Mouse (Mus musculus): ENCODE measurements at regions not wholly inside any gene's neighbourhood (a gene's known extent, or its start where the extent isn't known, plus 50 kb on each side); places are given as distances from the start of the nearest gene placed in this dataset.
"Not testable (repeated sequence)": the region's sequence is repeated elsewhere in the genome, so short reads cannot be mapped to it uniquely, and the experiment has no call there.

DNA sequence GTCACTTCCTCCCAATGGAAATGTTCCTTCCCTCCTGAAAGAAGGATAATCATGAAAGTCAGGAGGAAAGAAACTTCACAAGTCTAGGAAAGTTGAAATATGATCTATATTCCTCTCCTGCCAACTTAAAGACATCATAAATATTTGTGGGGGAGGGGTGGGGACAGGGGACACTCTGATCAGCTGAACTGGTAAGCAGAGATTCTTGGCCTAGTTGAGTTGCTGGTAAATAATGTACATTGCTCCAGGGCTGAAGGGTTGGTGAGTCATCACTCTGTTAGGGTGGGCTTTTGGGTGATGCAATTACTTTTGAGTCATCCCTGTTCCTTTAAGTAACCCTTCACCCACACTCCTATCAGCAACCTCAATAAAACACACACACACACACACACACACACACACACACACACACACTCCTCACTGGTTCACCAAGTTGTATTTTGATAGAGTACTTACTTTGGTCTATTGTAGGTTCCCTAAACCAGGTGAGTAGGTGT, 56.0 kb downstream of the Ccdc71l start:
- DNase-seq, result no peak

DNA sequence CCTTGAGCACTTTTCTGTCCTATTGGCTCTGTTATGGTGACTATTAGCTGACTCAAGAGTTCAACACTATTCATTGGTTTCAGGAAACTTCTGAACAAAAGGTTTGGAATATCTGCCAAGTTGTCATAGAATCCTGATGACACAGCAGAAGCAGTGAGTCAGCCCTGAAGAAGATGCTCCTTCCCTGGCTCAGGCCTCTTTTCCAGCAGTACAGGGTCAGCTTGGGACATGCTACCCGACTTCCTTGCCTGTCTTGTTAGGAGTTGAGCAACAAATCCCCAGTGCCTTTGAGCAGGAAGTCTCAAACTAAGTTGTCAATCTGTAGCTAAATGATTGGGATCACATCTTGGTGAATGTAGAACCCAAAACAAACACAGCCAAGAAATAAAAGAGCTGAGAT, 56.6 kb downstream of the Ccdc71l start:
- DNase-seq, result no peak

DNA sequence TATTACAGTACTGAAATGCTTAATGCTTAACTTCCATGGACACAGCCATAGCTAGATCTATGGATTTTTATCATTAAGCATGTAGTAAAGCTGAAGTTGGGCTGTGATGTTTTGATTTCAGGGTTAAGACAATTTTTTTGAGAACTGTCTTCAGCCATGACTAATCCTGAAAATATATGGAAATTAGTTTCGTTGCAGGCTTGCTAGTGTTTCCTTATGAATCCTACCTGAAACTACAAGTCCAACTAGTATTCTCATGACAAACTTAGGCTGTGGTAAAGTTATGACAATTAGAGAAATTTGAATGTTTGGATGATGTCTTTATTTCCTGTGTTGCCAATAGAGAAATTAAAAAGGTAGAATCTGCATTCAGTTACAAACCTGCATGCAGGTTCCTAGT, 59.7 kb downstream of the Ccdc71l start:
- no peak for DNase-seq

DNA sequence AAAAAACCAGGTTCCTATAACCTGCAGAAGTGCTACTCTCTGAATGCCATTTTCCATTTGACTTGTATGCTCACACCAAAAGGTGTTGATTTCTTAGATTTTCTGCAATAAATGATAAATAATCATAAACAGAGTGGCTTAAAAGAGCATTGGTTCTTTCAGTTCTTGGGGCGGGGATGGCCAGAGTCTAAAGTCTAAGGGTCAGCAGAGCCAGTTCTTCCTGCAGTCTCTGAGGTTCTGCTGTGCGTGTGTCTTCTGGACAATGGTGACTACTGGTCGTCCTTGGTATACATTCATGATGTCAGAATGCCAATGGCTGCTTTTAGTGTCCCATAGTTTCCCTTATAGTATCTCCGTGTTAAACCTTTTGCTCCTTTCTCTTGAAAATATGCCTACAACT, 66.3 kb downstream of the Ccdc71l start:
- no peak for DNase-seq

DNA sequence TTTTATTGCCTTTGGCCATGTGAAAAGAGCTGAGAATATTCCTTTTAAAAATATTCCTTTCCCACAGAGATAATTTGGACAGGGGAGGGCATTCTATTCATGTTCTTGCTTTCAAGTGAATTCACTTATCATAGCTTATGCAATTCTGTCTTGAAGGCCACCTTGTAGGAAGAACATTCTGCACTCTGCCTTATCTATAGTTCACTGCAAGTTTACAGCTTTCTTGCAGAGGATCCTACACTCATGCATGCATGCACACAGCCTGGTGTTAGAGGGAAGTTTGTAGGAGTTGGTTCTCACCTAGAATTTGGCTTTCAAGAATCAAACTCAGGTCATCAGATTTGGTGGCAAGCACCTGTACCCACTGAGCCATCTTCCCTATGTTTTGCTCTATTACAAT, 67.4 kb downstream of the Ccdc71l start:
- DNase-seq, result no peak

DNA sequence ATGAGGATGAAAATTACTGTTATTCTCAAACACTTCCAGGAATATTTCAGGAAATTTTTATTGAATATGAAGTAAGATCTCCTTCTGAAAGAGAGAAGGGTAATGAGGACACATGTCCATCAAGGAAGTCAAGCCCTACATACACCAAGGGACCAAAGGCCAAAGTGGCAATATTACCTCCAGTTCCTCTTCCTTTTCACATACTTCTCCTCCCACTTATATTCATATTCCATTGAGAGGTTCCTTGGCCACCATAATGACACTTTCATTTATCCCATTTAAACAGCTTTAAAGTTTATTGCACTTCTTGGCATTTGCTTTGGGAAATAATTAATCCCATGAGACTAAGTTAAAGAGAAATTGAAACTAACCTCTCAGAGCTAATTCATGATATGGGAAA, 70.9 kb downstream of the Ccdc71l start:
- DNase-seq, result no peak

DNA sequence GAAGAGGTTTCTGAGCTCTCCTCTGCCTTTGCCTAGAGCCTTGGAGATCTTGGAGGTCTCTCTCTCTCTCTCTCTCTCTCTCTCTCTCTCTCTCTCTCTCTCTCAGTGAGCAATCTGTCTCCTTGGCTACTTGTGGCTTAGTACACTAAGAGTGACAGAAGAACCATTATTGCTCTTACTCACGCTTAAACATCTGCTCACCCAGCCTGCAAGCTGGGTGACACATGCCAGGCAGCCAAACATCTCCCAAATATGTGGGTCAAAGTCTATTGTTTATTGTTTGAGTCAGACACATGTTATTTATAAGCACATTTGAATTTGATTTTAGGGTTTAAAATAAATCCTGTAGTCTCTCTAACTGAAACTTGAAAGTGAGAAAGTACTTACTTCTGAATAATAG, 72.7 kb downstream of the Ccdc71l start:
- DNase-seq, result no peak

DNA sequence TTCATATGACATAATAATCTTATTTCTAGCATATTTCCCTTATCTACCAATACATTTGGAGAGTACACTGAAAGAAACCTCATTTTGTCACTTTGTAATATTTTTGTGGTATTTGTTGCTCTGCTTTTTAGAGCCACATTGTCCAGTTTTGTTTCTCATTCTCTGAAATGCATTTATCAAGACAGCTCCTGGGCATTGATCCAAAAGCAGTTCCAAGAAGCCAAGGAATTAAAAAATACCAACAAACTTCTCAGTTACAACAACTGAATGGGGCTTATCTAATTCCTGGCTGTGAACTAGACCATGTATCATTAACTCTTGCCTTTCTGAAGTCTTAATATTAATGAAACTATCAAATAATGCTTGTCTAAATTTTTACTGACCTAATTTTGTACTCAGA, 76.3 kb downstream of the Ccdc71l start:
- DNase-seq, result peak in 1 of 2 experiments; percentile 6

DNA sequence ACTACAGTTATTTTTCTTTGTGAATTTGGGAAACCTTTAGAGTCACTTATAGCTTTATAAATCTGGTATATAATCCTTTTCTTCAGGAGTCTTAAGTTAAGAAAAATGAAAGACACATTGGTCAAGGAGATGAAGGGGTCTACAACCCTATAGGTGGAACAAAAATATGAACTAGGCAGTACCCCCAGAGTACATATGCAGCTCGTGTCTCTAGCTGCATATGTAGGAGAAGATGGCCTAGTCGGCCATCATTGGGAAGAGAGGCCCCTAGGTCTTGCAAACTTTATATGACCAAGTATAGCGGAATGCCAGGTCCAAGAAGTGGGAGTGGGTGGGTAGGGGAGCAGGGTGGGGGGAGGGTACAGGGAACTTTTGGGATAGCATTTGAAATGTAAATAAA, 76.7 kb downstream of the Ccdc71l start:
- not testable (repeated sequence) for DNase-seq

DNA sequence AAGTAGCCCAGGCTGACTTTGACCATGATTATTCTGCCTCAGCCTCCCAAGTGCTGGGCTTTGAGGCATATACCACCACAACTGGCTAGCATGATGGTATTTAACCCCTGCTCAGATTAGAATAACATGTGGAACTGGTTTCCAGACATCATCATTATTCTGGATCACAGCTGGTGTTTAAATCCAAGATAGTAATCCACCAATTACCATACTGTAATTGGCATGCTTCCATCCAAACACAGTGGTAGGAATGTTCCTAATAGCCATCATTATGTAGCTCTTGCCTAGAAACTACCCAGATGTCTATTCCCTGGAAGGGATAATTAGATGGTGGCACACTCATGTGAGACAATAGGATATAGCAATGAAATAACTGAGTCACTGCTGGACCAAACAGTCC, 77.4 kb downstream of the Ccdc71l start:
- no peak for DNase-seq

DNA sequence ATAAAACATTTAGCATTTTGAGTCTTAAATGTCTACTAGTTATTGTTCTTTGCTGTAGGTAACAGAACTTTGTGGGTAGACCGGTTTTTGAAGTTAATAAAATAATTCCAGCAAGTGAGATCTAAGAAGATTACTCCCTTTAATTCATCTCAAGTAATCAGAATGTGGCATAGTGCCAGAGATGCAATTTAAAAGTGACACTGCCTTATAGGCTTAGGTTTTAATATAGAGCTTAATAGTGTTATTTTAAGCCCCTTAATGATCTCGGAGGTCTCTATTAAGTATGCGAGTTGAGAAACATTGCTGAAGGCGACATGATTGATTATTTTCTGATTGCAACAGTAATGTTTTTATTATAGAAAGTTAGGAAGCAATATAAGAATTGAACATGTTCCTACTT, 78.3 kb downstream of the Ccdc71l start:
- no peak for DNase-seq

DNA sequence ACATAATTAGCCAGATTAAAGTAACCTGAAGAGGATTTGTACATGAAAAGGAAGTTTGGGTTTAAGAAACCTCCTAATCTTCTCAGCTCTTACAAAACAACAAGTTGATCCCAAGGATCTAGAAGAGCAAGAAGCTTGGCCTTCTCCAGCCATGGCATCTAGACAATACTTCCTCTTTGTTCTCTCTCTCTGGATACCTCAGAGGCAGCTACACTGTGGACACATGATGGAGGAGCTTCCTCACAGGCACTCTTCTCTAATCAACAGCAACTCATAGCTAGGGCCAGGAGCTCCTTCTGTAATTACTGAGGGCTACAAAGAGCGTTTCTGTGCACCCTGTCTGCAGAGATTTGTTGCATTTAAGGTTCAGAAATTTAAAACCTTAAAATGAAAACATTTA, 79.9 kb downstream of the Ccdc71l start:
- DNase-seq, result no peak

DNA sequence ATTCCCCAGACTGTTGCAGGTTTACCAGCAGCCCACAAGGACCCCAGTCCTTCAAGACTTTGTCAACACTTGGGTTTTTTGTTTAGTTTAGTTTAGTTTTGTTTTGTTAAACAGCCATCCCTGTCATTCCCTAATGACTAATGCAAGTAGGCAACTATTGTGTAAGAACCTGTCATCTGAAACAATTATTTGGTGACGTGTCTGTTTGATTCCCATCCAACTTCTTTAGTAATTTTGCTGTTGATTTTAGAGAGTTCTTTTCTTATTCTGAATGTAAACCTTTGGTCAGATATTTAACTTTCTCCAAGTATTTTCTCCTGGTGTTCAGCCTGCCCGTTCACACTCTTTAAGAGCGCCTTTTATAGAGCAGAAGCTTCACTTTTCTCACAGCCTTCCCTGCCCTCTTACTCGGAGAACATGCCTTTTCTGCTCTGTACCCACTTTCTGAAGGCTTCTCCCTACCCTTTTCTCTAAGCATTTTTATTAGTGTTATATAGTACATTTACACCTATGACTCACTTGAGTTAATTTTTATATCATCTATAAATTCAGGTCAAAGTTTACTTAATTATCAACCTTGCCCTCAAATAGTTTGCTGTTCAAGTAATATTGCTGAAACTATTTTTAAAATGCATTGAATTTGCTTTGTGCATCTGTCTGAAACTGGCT, 82.0 kb downstream of the Ccdc71l start:
- no peak for DNase-seq

DNA sequence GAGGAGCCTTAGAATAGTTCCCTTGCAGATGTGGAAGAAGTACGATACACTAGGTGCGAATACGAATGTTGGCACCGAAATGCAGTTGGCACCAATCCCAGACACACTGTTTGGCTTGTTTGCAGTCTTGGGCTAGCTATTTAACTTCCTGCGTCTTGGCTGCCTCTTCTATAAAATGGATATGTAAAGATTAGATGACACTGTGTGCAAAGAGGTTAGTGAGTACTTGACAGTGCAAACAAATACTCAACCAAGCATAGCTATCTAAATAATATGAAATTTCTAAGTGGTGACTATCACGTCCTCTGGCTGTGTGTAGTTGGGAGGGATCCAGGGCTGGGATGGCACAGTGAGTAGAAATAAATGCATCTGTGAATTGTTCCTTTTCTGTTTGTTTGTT, 86.9 kb downstream of the Ccdc71l start:
- DNase-seq, result peak in 1 of 2 experiments; percentile 18

DNA sequence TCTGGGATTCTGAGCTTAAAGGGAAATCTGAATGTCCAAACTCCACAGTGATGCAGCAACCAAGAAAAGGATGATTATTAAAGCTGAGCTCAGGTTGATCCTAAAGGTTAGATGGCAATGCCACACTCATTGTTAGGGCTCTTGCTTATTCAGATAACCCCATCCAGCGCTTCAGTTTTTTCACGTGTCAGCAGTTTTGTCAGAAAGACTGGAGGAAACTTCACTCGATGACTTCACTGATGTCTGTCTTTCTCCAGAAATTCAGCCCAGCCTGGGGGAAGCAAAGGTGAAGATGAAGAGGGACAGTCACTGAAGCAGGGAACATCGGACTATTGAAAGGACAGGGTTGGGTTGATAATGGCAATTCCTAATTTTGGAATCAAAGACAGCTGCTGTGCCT, 91.4 kb downstream of the Ccdc71l start:
- DNase-seq, result no peak

DNA sequence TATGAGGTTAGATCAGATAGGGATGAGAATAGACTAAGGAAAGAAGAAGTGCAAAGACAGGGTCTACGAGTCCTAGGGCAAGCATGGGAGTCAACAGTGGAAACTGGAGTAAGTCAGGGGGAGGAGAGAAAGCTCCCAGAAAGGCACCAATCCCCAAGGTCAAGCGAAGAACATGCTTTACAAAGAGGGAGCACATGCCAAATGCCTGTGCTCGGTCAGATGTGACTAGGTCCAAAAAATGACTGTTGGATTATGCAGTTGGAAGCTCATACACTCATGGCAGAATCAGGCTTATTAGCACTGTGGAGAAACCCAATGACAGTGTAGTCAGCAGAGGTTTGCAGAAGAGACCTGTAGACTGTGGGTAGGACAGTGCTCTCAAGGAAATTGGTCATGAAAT, 100.9 kb downstream of the Ccdc71l start:
- DNase-seq, result no peak

DNA sequence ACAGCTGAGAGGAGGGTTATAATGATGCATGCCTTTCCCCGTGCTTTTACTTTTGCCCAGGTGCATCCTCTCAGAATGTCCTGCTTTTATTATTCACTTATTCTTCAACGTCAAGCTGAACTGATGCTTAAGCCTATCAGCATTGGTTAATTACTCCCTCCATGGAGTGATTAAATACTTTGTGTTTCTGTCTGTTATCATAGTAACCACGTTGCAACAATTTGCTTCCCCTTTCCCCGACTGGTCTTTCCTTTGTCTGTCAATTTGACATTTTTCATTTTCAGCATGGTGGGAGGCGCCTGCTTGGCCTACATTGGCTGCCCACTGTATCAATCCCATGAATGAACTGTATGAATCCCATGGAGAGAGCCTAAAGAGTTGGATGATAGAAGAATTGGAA, 101.8 kb downstream of the Ccdc71l start:
- no peak for DNase-seq

DNA sequence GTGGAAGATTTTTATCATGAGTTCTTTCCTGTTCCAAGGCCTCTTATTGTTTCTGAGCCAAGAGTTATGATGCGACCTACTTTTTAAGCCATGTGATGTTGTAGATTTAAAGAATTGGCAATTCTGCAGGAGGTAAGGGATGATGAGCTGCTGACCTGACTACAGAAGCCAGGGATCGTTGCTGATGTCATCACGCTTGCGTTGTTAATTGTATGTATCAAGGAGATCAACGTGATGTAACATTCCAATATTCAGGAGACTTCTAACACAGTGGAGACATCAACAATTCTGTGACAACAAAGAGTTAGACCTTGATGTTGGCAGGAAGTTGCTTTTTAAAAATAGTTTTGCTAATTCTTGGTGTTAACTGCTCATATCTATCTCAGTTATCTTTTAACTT, 102.5 kb downstream of the Ccdc71l start:
- no peak for DNase-seq

DNA sequence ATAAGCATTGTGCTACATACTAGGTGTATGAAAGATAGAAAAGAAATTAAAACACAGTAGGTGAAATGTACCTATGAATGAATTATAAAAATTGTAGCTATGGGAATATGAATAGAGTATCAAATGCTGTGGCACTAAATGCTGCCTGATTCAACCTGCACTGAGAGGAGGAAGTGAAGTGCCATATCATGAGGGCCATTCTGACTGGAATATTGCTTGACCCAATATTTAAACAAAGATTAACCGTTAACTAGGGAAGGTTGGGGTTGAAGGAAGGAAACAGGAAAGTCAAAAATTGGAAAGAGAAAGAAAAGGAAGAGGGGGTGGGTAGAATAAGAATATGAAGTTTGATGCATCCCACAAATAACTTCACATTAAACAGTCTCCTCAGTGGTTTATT, 103.8 kb downstream of the Ccdc71l start:
- no peak for DNase-seq

DNA sequence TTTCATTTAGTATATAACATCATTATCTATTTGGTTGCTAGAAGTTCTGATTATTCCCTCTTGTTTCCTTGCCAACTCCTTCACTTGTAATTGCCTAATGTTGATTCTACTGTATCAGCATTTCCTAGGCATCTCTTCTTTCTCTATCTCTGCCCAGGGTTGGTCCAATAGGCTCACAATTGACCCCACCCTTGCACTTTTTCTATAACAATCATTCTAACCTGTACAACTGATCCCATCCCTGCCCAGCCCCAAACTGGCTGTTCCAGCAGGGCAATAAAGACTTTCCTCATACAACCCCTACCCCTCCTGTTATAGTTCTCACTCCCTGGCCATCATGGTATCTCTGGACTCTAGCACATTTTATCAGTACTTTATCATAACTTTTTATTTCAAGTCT, 104.3 kb downstream of the Ccdc71l start:
- no peak for DNase-seq

DNA sequence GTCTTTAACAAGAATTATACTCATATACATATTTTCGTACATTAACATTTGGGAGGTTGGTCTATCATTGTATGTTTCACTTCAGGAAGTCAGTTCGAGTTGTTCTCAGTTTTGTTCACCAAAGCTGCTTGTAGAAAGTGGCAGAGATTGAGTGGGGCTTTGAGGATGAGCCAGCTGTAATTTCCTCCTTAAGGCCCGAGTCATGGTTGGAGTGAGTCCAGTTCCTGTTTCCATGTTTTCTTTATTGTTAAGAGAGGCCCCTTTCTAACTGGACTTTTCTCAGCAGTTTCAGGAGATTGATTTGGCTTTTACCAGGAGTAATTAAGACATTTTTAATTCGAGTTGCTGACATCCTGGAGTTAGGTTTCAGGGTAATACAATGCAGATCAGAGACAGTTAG, 107.7 kb downstream of the Ccdc71l start:
- no peak for DNase-seq

DNA sequence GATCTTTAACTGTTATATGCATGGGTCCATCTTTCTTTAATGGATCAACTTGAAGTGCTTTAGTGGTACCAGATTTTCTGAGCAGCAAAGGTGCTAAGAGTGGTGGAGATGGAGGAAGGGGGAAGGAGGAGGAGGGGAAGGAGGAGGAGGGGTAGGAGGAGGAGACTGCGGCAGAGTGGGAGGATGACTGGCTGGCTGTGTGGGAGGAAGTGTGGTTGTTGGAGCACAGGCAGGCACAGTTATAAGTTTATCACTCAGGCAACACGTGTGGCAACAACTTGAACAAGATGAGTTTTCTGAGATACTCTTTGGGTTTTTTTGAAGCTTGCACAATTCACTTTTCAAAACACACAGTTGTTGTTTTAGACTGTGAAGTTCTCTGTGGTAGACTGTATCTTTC, 108.2 kb downstream of the Ccdc71l start:
- no peak for DNase-seq

DNA sequence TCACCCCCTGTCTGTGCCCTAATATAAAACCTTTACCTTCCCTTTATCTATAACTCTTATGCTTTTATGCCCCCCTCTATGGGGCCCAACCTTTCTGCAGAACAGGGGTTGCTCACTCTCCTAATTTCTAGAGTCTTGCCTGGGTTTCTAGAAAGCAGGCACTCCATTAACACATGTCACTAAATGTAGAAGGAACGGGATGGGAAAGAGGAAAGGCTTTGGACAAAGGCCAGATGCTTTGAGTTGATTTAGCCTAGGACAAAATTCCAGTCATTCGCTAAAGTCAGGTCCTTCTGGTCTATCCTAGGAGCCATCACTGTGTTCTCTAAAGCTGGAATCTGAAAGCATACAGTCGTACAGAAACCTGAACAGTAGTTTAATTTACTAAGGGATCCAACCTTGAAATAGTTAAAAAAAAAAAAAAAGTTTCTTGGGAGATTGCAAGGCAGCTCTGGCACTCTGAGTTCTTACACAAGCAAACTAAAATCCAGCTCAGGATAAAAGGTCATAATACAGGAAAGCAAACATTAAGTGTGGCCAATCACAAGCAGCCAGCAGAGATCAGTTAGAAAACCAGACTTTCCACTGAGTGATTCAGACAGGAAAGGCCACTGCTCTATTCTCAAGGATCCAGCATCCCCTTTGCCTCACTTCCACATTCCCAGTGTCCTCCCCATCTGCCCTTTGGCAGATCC, 109.5 kb downstream of the Ccdc71l start:
- DNase-seq, result no peak

DNA sequence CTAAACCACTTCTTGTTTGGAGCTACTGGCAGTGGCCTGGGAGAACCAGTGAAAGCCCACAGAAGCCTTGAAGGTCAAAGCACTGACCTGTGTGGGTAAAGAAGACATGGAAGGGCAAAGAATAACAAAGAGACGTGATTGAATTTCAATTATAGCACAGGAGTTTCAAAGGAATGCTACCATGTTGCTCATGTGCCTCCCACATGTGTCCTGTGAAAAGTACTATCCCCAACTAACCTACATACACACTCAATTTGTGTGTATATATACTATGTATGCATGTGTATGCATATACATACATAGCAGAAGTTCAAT, 110.0 kb downstream of the Ccdc71l start:
- no peak for DNase-seq
